Mouse (Mus musculus) neural tube, embryonic 11.5 days (tissue): ENCODE measurements at regions not wholly inside any gene's neighbourhood (a gene's known extent, or its start where the extent isn't known, plus 50 kb on each side); places are given as distances from the start of the nearest gene placed in this dataset.

ENCODE experiments used
- ATAC-seq: fragments of 200-750 bp; cut with Nextera tagmentation; 2 replicates; pipeline ENCODE4 v1.8.0; 2017; ENCODE audit warnings: moderate number of reproducible peaks, mild to moderate bottlenecking, moderate TSS enrichment, moderate library complexity; ENCODE audit not compliant: insufficient read depth, low FRiP score, low TSS enrichment
- DNase-seq: peaks from one replicate; pipeline ENCODE4 v3.0.0-alpha.2; 2015; ENCODE audit warnings: low spot score
- H3K27ac ChIP-seq: fragments of 300-500 bp; sonication (generic); 2 replicates; pipeline ENCODE4 v1.5.1; 2014; ENCODE audit warnings: low read depth, mild to moderate bottlenecking, low read length
- H3K27me3 ChIP-seq: fragments of 300-500 bp; sonication (generic); 2 replicates; pipeline ENCODE4 v1.6.1; 2014; ENCODE audit warnings: mild to moderate bottlenecking, low read length, mixed read lengths; ENCODE audit not compliant: control insufficient read depth, insufficient read depth
- H3K36me3 ChIP-seq: fragments of 300-500 bp; sonication (generic); 2 replicates; pipeline ENCODE4 v1.6.1; 2014; ENCODE audit warnings: mild to moderate bottlenecking, low read length, moderate library complexity, mixed read lengths; ENCODE audit not compliant: control insufficient read depth, insufficient read depth
- H3K4me1 ChIP-seq: fragments of 300-500 bp; sonication (generic); 2 replicates; pipeline ENCODE4 v1.6.1; 2014; ENCODE audit warnings: low read length, mixed read lengths; ENCODE audit not compliant: control insufficient read depth, insufficient read depth
- H3K4me2 ChIP-seq: fragments of 300-500 bp; sonication (generic); 2 replicates; pipeline ENCODE4 v1.6.1; 2014; ENCODE audit warnings: low read depth, mild to moderate bottlenecking, moderate library complexity
- H3K4me3 ChIP-seq: fragments of 300-500 bp; sonication (generic); 2 replicates; pipeline ENCODE4 v1.5.1; 2014; ENCODE audit warnings: low read depth, low read length
- H3K9ac ChIP-seq: fragments of 300-500 bp; sonication (generic); 2 replicates; pipeline ENCODE4 v1.6.1; 2014; ENCODE audit warnings: mild to moderate bottlenecking, low read length
- H3K9me3 ChIP-seq: fragments of 300-500 bp; sonication (generic); 2 replicates; pipeline ENCODE4 v1.6.1; 2016; ENCODE audit warnings: low read length; ENCODE audit not compliant: control insufficient read depth
- WGBS: fragments of 180-500 bp; shearing (Covaris S2); extraction: QIAGEN DNeasy Blood & Tissue Kit; methylation state at CpG from one replicate; pipeline ENCODE4 v1.1.7; 2014; 5-methylcytosine and 5-hydroxymethylcytosine counted together

GRCm38 (mm10) chr7:136676987-136677545, 217.3 kb upstream of the Mgmt start:
- 76% methylated on average over 17 of the region's 17 CpGs for WGBS
- ATAC-seq = no peak
- no peaks in the 10 kb centered on the region for H3K27me3 ChIP-seq

GRCm38 (mm10) chr7:136689579-136689978, 204.8 kb upstream of the Mgmt start:
- H3K27me3 ChIP-seq = no peaks in the 10 kb centered on the region
- WGBS = 38% methylated on average over 6 of the region's 6 CpGs
- H3K4me1 ChIP-seq = 0 out of 2 replicates have a peak, but pooled peaks cover 4% of the 10 kb centered on the region
- no peak for DNase-seq
- H3K4me2 ChIP-seq = no peak overlapping the region
- ATAC-seq = no peak
- no peaks in the 10 kb centered on the region for H3K9me3 ChIP-seq
- no peak overlapping the region for H3K9ac ChIP-seq
- H3K36me3 ChIP-seq = no peaks in the 10 kb centered on the region
- H3K4me3 ChIP-seq = no peak overlapping the region
- no peak overlapping the region for H3K27ac ChIP-seq

More at GRCm38 (mm10) chr7:136676987-136677545, 217.3 kb upstream of the Mgmt start:
- Histone ChIP-seq H3K36me3 (no peaks in the 10 kb centered on the region), H3K9me3 (no peaks in the 10 kb centered on the region), H3K4me2 (no peak overlapping the region), H3K4me3 (no peak overlapping the region), H3K4me1 (peaks cover 5% of the 10 kb centered on the region; the same call in 1 of the 2 replicates), H3K27ac (no peak overlapping the region), H3K9ac (no peak overlapping the region)
- no peak for DNase-seq

GRCm38 (mm10) chr7:136706246-136706645, 188.2 kb upstream of the Mgmt start:
- Histone ChIP-seq H3K36me3 (no peaks in the 10 kb centered on the region), H3K4me1 (no peaks in the 10 kb centered on the region), H3K9ac (no peak overlapping the region), H3K9me3 (no peaks in the 10 kb centered on the region), H3K4me2 (no peak overlapping the region), H3K27ac (no peak overlapping the region), H3K4me3 (no peak overlapping the region), H3K27me3 (no peaks in the 10 kb centered on the region)
- WGBS = 93% methylated on average over 1 of the region's 1 CpGs
- DNase-seq = no peak
- ATAC-seq = no peak

GRCm38 (mm10) chr7:136707200-136708003, 187.0 kb upstream of the Mgmt start:
- no peak overlapping the region for H3K27ac ChIP-seq
- no peak overlapping the region for H3K4me2 ChIP-seq
- no peaks in the 10 kb centered on the region for H3K4me1 ChIP-seq
- DNase-seq = no peak
- no peaks in the 10 kb centered on the region for H3K27me3 ChIP-seq
- WGBS = 84% methylated on average over 12 of the region's 12 CpGs
- H3K36me3 ChIP-seq = no peaks in the 10 kb centered on the region
- no peak for ATAC-seq
- H3K9ac ChIP-seq = no peak overlapping the region
- no peak overlapping the region for H3K4me3 ChIP-seq
- H3K9me3 ChIP-seq = no peaks in the 10 kb centered on the region

GRCm38 (mm10) chr7:136708004-136708435, 186.4 kb upstream of the Mgmt start:
- no peak overlapping the region for H3K9ac ChIP-seq
- WGBS = 53% methylated on average over 5 of the region's 5 CpGs
- DNase-seq = no peak

GRCm38 (mm10) chr7:136710653-136711052, 183.8 kb upstream of the Mgmt start:
- Histone ChIP-seq H3K27me3 (no peaks in the 10 kb centered on the region), H3K4me2 (no peak overlapping the region), H3K9ac (no peak overlapping the region), H3K4me1 (no peaks in the 10 kb centered on the region), H3K36me3 (no peaks in the 10 kb centered on the region), H3K9me3 (no peaks in the 10 kb centered on the region), H3K4me3 (no peak overlapping the region), H3K27ac (no peak overlapping the region)
- DNase-seq (no peak), ATAC-seq (no peak)
- WGBS = 57% methylated on average over 3 of the region's 3 CpGs

More at GRCm38 (mm10) chr7:136708004-136708435, 186.4 kb upstream of the Mgmt start:
- no peak overlapping the region for H3K4me3 ChIP-seq
- H3K9me3 ChIP-seq = no peaks in the 10 kb centered on the region
- no peak for ATAC-seq
- H3K4me1 ChIP-seq = no peaks in the 10 kb centered on the region
- H3K36me3 ChIP-seq = no peaks in the 10 kb centered on the region
- H3K4me2 ChIP-seq = no peak overlapping the region
- H3K27me3 ChIP-seq = no peaks in the 10 kb centered on the region
- H3K27ac ChIP-seq = no peak overlapping the region

- no peaks in the 10 kb centered on the region for H3K4me1 ChIP-seq
- no peaks in the 10 kb centered on the region for H3K27me3 ChIP-seq
- no peaks in the 10 kb centered on the region for H3K9me3 ChIP-seq
- H3K4me3 ChIP-seq = no peak overlapping the region
- WGBS = 74% methylated on average over 16 of the region's 16 CpGs
- H3K4me2 ChIP-seq = no peak overlapping the region
- no peak overlapping the region for H3K27ac ChIP-seq
- H3K36me3 ChIP-seq = no peaks in the 10 kb centered on the region
- no peak overlapping the region for H3K9ac ChIP-seq
- no peak for ATAC-seq
- DNase-seq = no peak
These were observed 181.3 kb upstream of the Mgmt start for GRCm38 (mm10) chr7:136712962-136713640.

GRCm38 (mm10) chr7:136727628-136728402, 166.6 kb upstream of the Mgmt start:
- Histone ChIP-seq H3K4me1 (no peaks in the 10 kb centered on the region), H3K27ac (no peak overlapping the region), H3K4me3 (no peak overlapping the region), H3K9me3 (no peaks in the 10 kb centered on the region), H3K4me2 (no peak overlapping the region), H3K36me3 (no peaks in the 10 kb centered on the region), H3K9ac (no peak overlapping the region), H3K27me3 (no peaks in the 10 kb centered on the region)
- DNase-seq = no peak
- ATAC-seq = no peak
- WGBS = 65% methylated on average over 1 of the region's 1 CpGs
